Mouse (Mus musculus) splenic B cell, adult 2 months (primary cell): ENCODE measurements around the gene AC170998.1.
A peak's percentile ranks its signal among the peaks of the same experiment; 100 is the strongest.

Experiments used
- DNase-seq: peaks from one replicate; pipeline ENCODE4 v3.0.0-alpha.2; 2011; ENCODE audit warnings: low read depth, low spot score
- H3K27me3 ChIP-seq: 2 replicates; pipeline ENCODE4 v1.6.1; 2012; ENCODE audit warnings: mild to moderate bottlenecking, low read length, moderate library complexity, mixed read lengths; ENCODE audit not compliant: control insufficient read depth, poor library complexity, insufficient read depth, severe bottlenecking
- H3K36me3 ChIP-seq: 2 replicates; pipeline ENCODE4 v1.6.1; 2012; ENCODE audit warnings: mild to moderate bottlenecking, low read length, moderate library complexity, mixed read lengths; ENCODE audit not compliant: control insufficient read depth, poor library complexity, insufficient read depth, severe bottlenecking

The AC170998.1 gene

GRCm38 (mm10) chr17:28725783-28726182 lies at the start of gene AC170998.1:
Gene AC170998.1, plus strand, starts transcription at chr17:28726083.
- Histone ChIP-seq H3K36me3 (peaks cover 15% of the 10 kb centered on the region), H3K27me3 (no peaks in the 10 kb centered on the region)
- no peak for DNase-seq

DNA sequence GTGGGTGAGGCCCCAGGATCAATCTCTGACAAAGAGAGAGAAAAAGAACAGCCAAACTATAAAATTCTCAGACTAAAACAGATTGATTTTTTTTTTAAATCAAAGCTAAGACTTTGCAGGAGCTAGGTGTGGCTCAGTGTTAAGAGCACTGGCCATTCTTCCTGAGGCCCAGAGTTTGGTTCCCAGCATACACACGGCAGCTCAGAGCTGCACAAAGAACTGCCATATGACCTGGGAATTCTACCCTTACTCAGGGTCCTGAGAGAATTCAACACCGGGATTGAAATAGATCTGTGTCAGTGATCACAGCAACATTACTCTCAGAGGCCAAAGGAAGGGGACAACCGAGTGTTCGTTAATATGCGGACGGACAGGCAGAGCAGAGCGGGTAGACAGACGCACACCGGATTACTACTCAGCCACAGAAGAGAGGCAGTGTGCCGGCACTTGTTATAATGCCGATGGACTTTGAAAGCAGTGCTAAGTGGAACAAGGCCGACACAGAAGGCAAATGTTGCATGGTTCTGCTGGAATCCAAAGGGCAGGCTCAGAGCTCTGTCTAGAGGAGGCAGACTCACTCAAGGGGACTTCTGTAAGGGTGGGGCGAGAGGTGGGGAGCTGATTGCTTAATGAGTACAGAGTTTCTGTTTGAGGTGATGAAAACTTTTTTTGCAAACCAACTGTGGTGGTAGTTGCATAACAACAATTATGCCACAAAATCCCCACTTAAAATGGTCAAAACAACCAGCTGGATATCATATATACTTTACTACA lies 43.4 kb upstream of the AC170998.1 start:
- Histone ChIP-seq H3K27me3 (no peaks in the 10 kb centered on the region), H3K36me3 (no peaks in the 10 kb centered on the region)
- no peak for DNase-seq

GRCm38 (mm10) chr17:28683601-28684000 lies 42.3 kb upstream of the AC170998.1 start:
- DNase-seq: no peak

GRCm38 (mm10) chr17:28684631-28685030 lies 41.3 kb upstream of the AC170998.1 start:
- no peak for DNase-seq
- no peaks in the 10 kb centered on the region for H3K36me3 ChIP-seq
- 0 out of 2 replicates have a peak, but pooled peaks cover 2% of the 10 kb centered on the region for H3K27me3 ChIP-seq

More at GRCm38 (mm10) chr17:28683601-28684000, 42.3 kb upstream of the AC170998.1 start:
- Histone ChIP-seq H3K27me3 (0 out of 2 replicates have a peak, but pooled peaks cover 2% of the 10 kb centered on the region), H3K36me3 (no peaks in the 10 kb centered on the region)

- H3K27me3 ChIP-seq: 0 out of 2 replicates have a peak, but pooled peaks cover 2% of the 10 kb centered on the region
- no peaks in the 10 kb centered on the region for H3K36me3 ChIP-seq
- no peak for DNase-seq
Measured at GRCm38 (mm10) chr17:28687354-28687753, 38.5 kb upstream of the AC170998.1 start.

GRCm38 (mm10) chr17:28689586-28690283 lies 36.1 kb upstream of the AC170998.1 start, which contains the start of gene Slc26a8:
Gene Slc26a8, minus strand, starts transcription at chr17:28690233.
- Histone ChIP-seq H3K36me3 (no peaks in the 10 kb centered on the region), H3K27me3 (0 out of 2 replicates have a peak, but pooled peaks cover 2% of the 10 kb centered on the region)
- DNase-seq: peak; percentile 27

GRCm38 (mm10) chr17:28690776-28691686 lies 34.9 kb upstream of the AC170998.1 start, which contains the start of gene Mapk14:
Gene Mapk14, plus strand, starts transcription at chr17:28691329.
- 0 out of 2 replicates have a peak, but pooled peaks cover 1% of the 10 kb centered on the region for H3K36me3 ChIP-seq
- 0 out of 2 replicates have a peak, but pooled peaks cover 2% of the 10 kb centered on the region for H3K27me3 ChIP-seq
- peak; percentile 100 for DNase-seq

- Histone ChIP-seq H3K27me3 (0 out of 2 replicates have a peak, but pooled peaks cover 2% of the 10 kb centered on the region), H3K36me3 (0 out of 2 replicates have a peak, but pooled peaks cover 1% of the 10 kb centered on the region)
- DNase-seq: peak; percentile 41
Measured at GRCm38 (mm10) chr17:28691687-28692340, 34.1 kb upstream of the AC170998.1 start.

DNA sequence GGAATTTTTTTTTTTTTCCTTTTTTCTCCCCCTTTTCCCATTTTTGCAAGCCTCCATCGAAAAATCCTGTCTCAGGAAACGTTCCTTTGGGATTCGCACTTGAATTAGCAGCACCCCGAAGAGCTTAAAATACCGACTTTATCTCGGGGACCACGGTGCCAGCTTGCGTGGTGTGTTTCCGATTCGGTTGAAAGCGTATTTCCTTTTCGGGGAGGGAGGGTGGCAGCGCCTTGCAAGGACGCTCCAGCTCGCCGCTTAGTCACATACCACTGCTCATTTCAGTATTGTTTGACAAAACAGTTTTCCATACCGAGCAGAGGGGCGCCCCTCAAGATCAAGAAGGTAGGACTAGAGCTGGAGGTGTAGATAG lies 33.6 kb upstream of the AC170998.1 start:
- 0 out of 2 replicates have a peak, but pooled peaks cover 2% of the 10 kb centered on the region for H3K27me3 ChIP-seq
- peak; percentile 67 for DNase-seq
- H3K36me3 ChIP-seq: 0 out of 2 replicates have a peak, but pooled peaks cover 1% of the 10 kb centered on the region

- 0 out of 2 replicates have a peak, but pooled peaks cover 1% of the 10 kb centered on the region for H3K36me3 ChIP-seq
- no peak for DNase-seq
- H3K27me3 ChIP-seq: 0 out of 2 replicates have a peak, but pooled peaks cover 2% of the 10 kb centered on the region
Measured at GRCm38 (mm10) chr17:28693086-28693485, 32.8 kb upstream of the AC170998.1 start.

DNA sequence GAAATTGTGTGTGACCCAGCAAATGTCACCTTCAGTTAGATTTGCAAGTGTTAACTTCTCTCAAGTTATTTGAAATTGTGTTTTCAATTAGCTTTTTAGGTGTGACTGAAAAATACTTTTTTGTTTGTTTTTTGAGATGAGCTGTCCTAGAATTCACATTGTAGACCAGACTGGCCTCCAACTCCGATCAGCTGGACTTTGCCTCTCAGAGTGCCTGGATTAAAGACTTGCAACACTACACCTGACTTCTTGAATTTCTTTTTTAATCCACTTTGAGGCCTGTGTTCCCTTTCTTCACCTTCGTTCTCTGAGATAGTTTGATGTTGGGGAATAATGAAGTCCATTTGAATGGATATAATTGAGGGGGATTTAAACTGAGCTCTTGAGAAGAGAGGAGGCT lies 31.8 kb upstream of the AC170998.1 start:
- Histone ChIP-seq H3K27me3 (no peaks in the 10 kb centered on the region), H3K36me3 (0 out of 2 replicates have a peak, but pooled peaks cover 1% of the 10 kb centered on the region)
- no peak for DNase-seq

GRCm38 (mm10) chr17:28694832-28695231 lies 31.1 kb upstream of the AC170998.1 start:
- no peak for DNase-seq
- H3K36me3 ChIP-seq: 0 out of 2 replicates have a peak, but pooled peaks cover 1% of the 10 kb centered on the region
- H3K27me3 ChIP-seq: no peaks in the 10 kb centered on the region

GRCm38 (mm10) chr17:28696641-28697040 lies 29.2 kb upstream of the AC170998.1 start:
- H3K27me3 ChIP-seq: no peaks in the 10 kb centered on the region
- no peak for DNase-seq
- 0 out of 2 replicates have a peak, but pooled peaks cover 1% of the 10 kb centered on the region for H3K36me3 ChIP-seq
